Mouse (Mus musculus) MEL (cell line): ENCODE data around the gene Noxa1. TPM values are rescaled to one million over a fixed set of nuclear protein-coding genes. Genes with fewer than 3 reads are reported as not detected.

Experiments
- DNase-seq: peaks from one replicate; pipeline ENCODE4 v3.0.0; 2011; ENCODE audit warnings: low read depth, low spot score
- H3K27ac ChIP-seq: 2 replicates; pipeline ENCODE4 v1.5.1; 2012; ENCODE audit warnings: low read depth, mild to moderate bottlenecking, control low read depth, low read length, moderate library complexity; ENCODE audit not compliant: control insufficient read depth
- H3K27me3 ChIP-seq, 2 experiments: fragments of 150-350 bp in 1 of 2; sonication (generic) in 1 of 2; 2 replicates each; pipeline ENCODE4 v1.6.1; 2012; ENCODE audit warnings: low read length in 2 of 2, mild to moderate bottlenecking in 2 of 2, improper control_type of control experiment in 1 of 2, moderate library complexity in 1 of 2; ENCODE audit not compliant: insufficient read depth in 2 of 2, control insufficient read depth in 1 of 2
- H3K36me3 ChIP-seq, 2 experiments: 2 replicates each; pipeline ENCODE4 v1.6.1; 2012 to 2014; ENCODE audit warnings: low read length in 2 of 2, improper control_type of control experiment in 1 of 2, inconsistent platforms in 1 of 2, mild to moderate bottlenecking in 1 of 2; ENCODE audit not compliant: insufficient read depth in 2 of 2, control insufficient read depth in 1 of 2
- H3K4me1 ChIP-seq, 2 experiments: fragments of 150-350 bp in 1 of 2; sonication (generic) in 1 of 2; 2 replicates each; pipeline ENCODE4 v1.6.1; 2012; ENCODE audit warnings: low read length in 2 of 2, improper control_type of control experiment in 1 of 2, mild to moderate bottlenecking in 1 of 2; ENCODE audit not compliant: insufficient read depth in 2 of 2, control insufficient read depth in 1 of 2
- H3K4me3 ChIP-seq, 2 experiments: fragments of 150-350 bp in 1 of 2; sonication (generic) in 1 of 2; 2 replicates each; pipeline ENCODE4 v1.5.1; 2012; ENCODE audit warnings: low read depth in 2 of 2, low read length in 2 of 2, mild to moderate bottlenecking in 2 of 2, moderate library complexity in 2 of 2, control low read depth in 1 of 2, improper control_type of control experiment in 1 of 2; ENCODE audit not compliant: control insufficient read depth in 1 of 2, insufficient read depth in 1 of 2
- H3K79me2 ChIP-seq: 2 replicates; pipeline ENCODE4 v1.6.1; 2012; ENCODE audit warnings: mild to moderate bottlenecking, low read length, moderate library complexity; ENCODE audit not compliant: control insufficient read depth, poor library complexity, insufficient read depth
- H3K9ac ChIP-seq: 2 replicates; pipeline ENCODE4 v1.6.1; 2012; ENCODE audit warnings: low read depth, mild to moderate bottlenecking, control low read depth, low read length, moderate library complexity; ENCODE audit not compliant: control insufficient read depth, poor library complexity, severe bottlenecking
- H3K9me3 ChIP-seq: fragments of 150-350 bp; sonication (generic); replicated peaks from 2 replicates; pipeline ENCODE4 v1.6.1; 2012; ENCODE audit warnings: mild to moderate bottlenecking, low read length, improper control_type of control experiment, moderate library complexity; ENCODE audit not compliant: insufficient read depth
- BHLHE40 ChIP-seq: IDR thresholded peaks from 2 replicates; pipeline ENCODE4 v1.6.1; 2012; ENCODE audit warnings: low read depth, mild to moderate bottlenecking, inconsistent platforms, low read length, improper control_type of control experiment, borderline replicate concordance
- CHD2 ChIP-seq: IDR thresholded peaks from 2 replicates; pipeline ENCODE4 v1.6.1; 2011; ENCODE audit warnings: low read length, improper control_type of control experiment
- CTCF ChIP-seq, 3 experiments: IDR thresholded peaks in 2 of 3; conservative IDR thresholded peaks in 1 of 3; 2 replicates each; pipeline ENCODE4 v1.5.1; 2011 to 2012; ENCODE audit warnings: low read length in 3 of 3, low read depth in 2 of 3, mild to moderate bottlenecking in 2 of 3, improper control_type of control experiment in 1 of 3, inconsistent platforms in 1 of 3, mixed read lengths in 1 of 3, moderate library complexity in 1 of 3; ENCODE audit not compliant: control insufficient read depth in 1 of 3, insufficient read depth in 1 of 3, poor library complexity in 1 of 3, severe bottlenecking in 1 of 3
- E2F4 ChIP-seq: IDR thresholded peaks from 2 replicates; pipeline ENCODE4 v1.6.1; 2011; ENCODE audit warnings: low read depth, low read length, improper control_type of control experiment, borderline replicate concordance
- EP300 ChIP-seq, 2 experiments: IDR thresholded peaks; 2 replicates each; pipeline ENCODE4 v1.6.1; 2011; ENCODE audit warnings: improper control_type of control experiment in 2 of 2, low read length in 2 of 2, low read depth in 1 of 2, mild to moderate bottlenecking in 1 of 2
- ETS1 ChIP-seq: IDR thresholded peaks from 2 replicates; pipeline ENCODE4 v1.6.1; 2012; ENCODE audit warnings: low read depth, mild to moderate bottlenecking, inconsistent platforms, low read length, improper control_type of control experiment, moderate library complexity
- GABPA ChIP-seq: IDR thresholded peaks from 2 replicates; pipeline ENCODE4 v1.6.1; 2012; ENCODE audit warnings: low read depth, mild to moderate bottlenecking, inconsistent platforms, low read length, improper control_type of control experiment, moderate library complexity
- GATA1 ChIP-seq: IDR thresholded peaks from 2 replicates; pipeline ENCODE4 v1.6.1; 2011; ENCODE audit warnings: low read depth, low read length, improper control_type of control experiment
- HCFC1 ChIP-seq: IDR thresholded peaks from 2 replicates; pipeline ENCODE4 v1.6.1; 2012; ENCODE audit warnings: low read depth, mild to moderate bottlenecking, inconsistent platforms, low read length, improper control_type of control experiment, moderate library complexity
- JUND ChIP-seq: IDR thresholded peaks from 2 replicates; pipeline ENCODE4 v1.6.1; 2011; ENCODE audit warnings: low read depth, mild to moderate bottlenecking, improper control_type of control experiment, low read length
- KAT2A ChIP-seq: conservative IDR thresholded peaks from 2 replicates; pipeline ENCODE4 v1.6.1; 2012; ENCODE audit warnings: low read depth, low read length, improper control_type of control experiment, inconsistent platforms
- MAFK ChIP-seq: IDR thresholded peaks from 2 replicates; pipeline ENCODE4 v1.6.1; 2011; ENCODE audit warnings: low read depth, mild to moderate bottlenecking, low read length, improper control_type of control experiment, borderline replicate concordance
- MAX ChIP-seq: IDR thresholded peaks from 2 replicates; pipeline ENCODE4 v1.6.1; 2011; ENCODE audit warnings: low read length, improper control_type of control experiment
- MXI1 ChIP-seq: IDR thresholded peaks from 2 replicates; pipeline ENCODE4 v1.6.1; 2011; ENCODE audit warnings: mild to moderate bottlenecking, low read depth, low read length, improper control_type of control experiment
- MYB ChIP-seq: IDR thresholded peaks from 2 replicates; pipeline ENCODE4 v1.6.1; 2011; ENCODE audit warnings: mild to moderate bottlenecking, low read depth, low read length, improper control_type of control experiment
- MYC ChIP-seq: IDR thresholded peaks from 2 replicates; pipeline ENCODE4 v1.6.1; 2011; ENCODE audit warnings: low read depth, mild to moderate bottlenecking, low read length, improper control_type of control experiment, moderate library complexity
- POLR2A ChIP-seq, 2 experiments: IDR thresholded peaks; 2 replicates each; pipeline ENCODE4 v1.6.1; 2011 to 2012; ENCODE audit warnings: low read length in 2 of 2, mild to moderate bottlenecking in 2 of 2, control low read depth in 1 of 2, improper control_type of control experiment in 1 of 2, low read depth in 1 of 2, moderate library complexity in 1 of 2; ENCODE audit not compliant: control insufficient read depth in 1 of 2, insufficient read depth in 1 of 2, poor library complexity in 1 of 2
- POLR2AphosphoS2 ChIP-seq: IDR thresholded peaks from 2 replicates; pipeline ENCODE4 v1.6.1; 2011; ENCODE audit warnings: low read length, improper control_type of control experiment
- POLR2AphosphoS5 ChIP-seq: IDR thresholded peaks from 2 replicates; pipeline ENCODE4 v1.6.1; 2012; ENCODE audit warnings: low read depth, borderline replicate concordance, mild to moderate bottlenecking, inconsistent platforms, low read length, moderate library complexity, mixed read lengths
- RCOR1 ChIP-seq: IDR thresholded peaks from 2 replicates; pipeline ENCODE4 v1.6.1; 2012; ENCODE audit warnings: low read depth, mild to moderate bottlenecking, inconsistent platforms, low read length, improper control_type of control experiment
- SIN3A ChIP-seq: IDR thresholded peaks from 2 replicates; pipeline ENCODE4 v1.6.1; 2012; ENCODE audit warnings: low read length, improper control_type of control experiment, inconsistent platforms
- SMC3 ChIP-seq: IDR thresholded peaks from 2 replicates; pipeline ENCODE4 v1.6.1; 2011; ENCODE audit warnings: low read depth, low read length, improper control_type of control experiment
- TAL1 ChIP-seq: IDR thresholded peaks from 2 replicates; pipeline ENCODE4 v1.6.1; 2012; ENCODE audit warnings: mild to moderate bottlenecking, inconsistent platforms, low read length, moderate library complexity, mixed read lengths
- TCF12 ChIP-seq: IDR thresholded peaks from 2 replicates; pipeline ENCODE4 v1.6.1; 2014; ENCODE audit warnings: low read depth, mild to moderate bottlenecking, inconsistent platforms, low read length, improper control_type of control experiment, moderate library complexity
- UBTF ChIP-seq: IDR thresholded peaks from 2 replicates; pipeline ENCODE4 v1.6.1; 2012; ENCODE audit warnings: low read depth, mild to moderate bottlenecking, inconsistent platforms, low read length, improper control_type of control experiment, moderate library complexity, borderline replicate concordance; ENCODE audit not compliant: insufficient read depth
- USF1 ChIP-seq: IDR thresholded peaks from 2 replicates; pipeline ENCODE4 v1.6.1; 2014; ENCODE audit warnings: low read depth, mild to moderate bottlenecking, inconsistent platforms, low read length, improper control_type of control experiment, moderate library complexity
- USF2 ChIP-seq, 2 experiments: IDR thresholded peaks; 2 replicates each; pipeline ENCODE4 v1.6.1; 2011 to 2012; ENCODE audit warnings: improper control_type of control experiment in 2 of 2, low read length in 2 of 2, borderline replicate concordance in 1 of 2, inconsistent platforms in 1 of 2, low read depth in 1 of 2, mild to moderate bottlenecking in 1 of 2; ENCODE audit not compliant: insufficient read depth in 1 of 2
- ZC3H11A ChIP-seq: IDR thresholded peaks from 2 replicates; pipeline ENCODE4 v1.6.1; 2012; ENCODE audit warnings: low read depth, mild to moderate bottlenecking, inconsistent platforms, low read length, improper control_type of control experiment
- ZMIZ1 ChIP-seq: IDR thresholded peaks from 2 replicates; pipeline ENCODE4 v1.6.1; 2012; ENCODE audit warnings: low read depth, mild to moderate bottlenecking, inconsistent platforms, low read length, improper control_type of control experiment, moderate library complexity
- ZNF384 ChIP-seq: IDR thresholded peaks from 2 replicates; pipeline ENCODE4 v1.6.1; 2012; ENCODE audit warnings: low read depth, mild to moderate bottlenecking, inconsistent platforms, low read length, improper control_type of control experiment
- polyA plus RNA-seq, 2 experiments: library from polyadenylated mRNA; stranded (reverse) in 1 of 2; unstranded in 1 of 2; fragments of >175 nt in 1 of 2; fragments of >200 nt in 1 of 2; gene quantifications; 2 replicates each; pipeline versions ENCODE4 v1.2.1 to v1.2.4; 2012; ENCODE audit warnings: low replicate concordance in 2 of 2, low read depth in 1 of 2; ENCODE audit not compliant: insufficient read length in 2 of 2, insufficient read depth in 1 of 2, missing spikeins in 1 of 2
- total RNA-seq: library from RNA; depleted of rRNA; stranded (reverse); fragments of 300-350 nt; gene quantifications from 2 replicates; pipeline ENCODE4 v1.2.3, GENCODE M21; 2012

Noxa1 gene
- total and polyA plus RNA-seq, 3 experiments: 0.08 to 0.10 TPM; not detected in 1

- Histone ChIP-seq H3K27ac (no peak overlapping the region), H3K36me3 (peaks cover 0 to 3% of the 10 kb centered on the region in 2 experiments; a peak in 1 of 4 replicates), H3K9ac (no peak overlapping the region), H3K9me3 (no peaks in the 10 kb centered on the region), H3K4me3 (no peak overlapping the region)
- TF ChIP-seq USF2 (IDR thresholded peaks at IDR 0.05; ENCODE audit: borderline replicate concordance in 1 of 2, insufficient read depth in 1 of 2, low read depth in 1 of 2, low read length in 2 of 2) (no peak), POLR2AphosphoS5 (no peak), MAFK (no peak), GABPA (no peak), MYC (no peak), CTCF (IDR thresholded peaks at IDR 0.05 in 2 of 3, conservative IDR thresholded peaks at IDR 0.05 in 1 of 3; ENCODE audit: control insufficient read depth in 1 of 3, insufficient read depth in 1 of 3, low read depth in 2 of 3, low read length in 3 of 3, poor library complexity in 1 of 3, severe bottlenecking in 1 of 3) (no peak), GATA1 (no peak), USF1 (no peak), BHLHE40 (no peak), ZMIZ1 (no peak), SMC3 (no peak), MYB (no peak), TAL1 (no peak)
- TF ChIP-seq, all 39 proteins: peak for 0
- H3K79me2 ChIP-seq: no peaks in the 10 kb centered on the region
- peaks cover 3 to 10% of the 10 kb centered on the region in 2 experiments; a peak in 2 of 4 replicates for H3K4me1 ChIP-seq
- no peaks in the 10 kb centered on the region for H3K27me3 ChIP-seq
- DNase-seq: peak; percentile 26
These were observed 29.4 kb downstream of the Noxa1 start for GRCm38 (mm10) chr2:25065537-25065936.

GRCm38 (mm10) chr2:25064285-25064684 lies 30.7 kb downstream of the Noxa1 start:
- H3K27me3 ChIP-seq: no peaks in the 10 kb centered on the region
- peaks cover 0 to under 1% of the 10 kb centered on the region in 2 experiments; a peak in 1 of 4 replicates for H3K36me3 ChIP-seq
- H3K9ac ChIP-seq: no peak overlapping the region
- H3K27ac ChIP-seq: no peak overlapping the region
- TF ChIP-seq GATA1 (peak; percentile 56; the same call in 1 of the 2 replicates), ZC3H11A (no peak), EP300 (IDR thresholded peaks at IDR 0.05; ENCODE audit: low read depth in 1 of 2, low read length in 2 of 2) (peak; percentile 41 to 51), RCOR1 (no peak), CHD2 (no peak), POLR2A (IDR thresholded peaks at IDR 0.05; ENCODE audit: control insufficient read depth in 1 of 2, insufficient read depth in 1 of 2, low read depth in 1 of 2, low read length in 2 of 2, poor library complexity in 1 of 2) (no peak), POLR2AphosphoS2 (no peak), TCF12 (peak; percentile 64; the same call in 1 of the 2 replicates), BHLHE40 (no peak), JUND (no peak), MXI1 (no peak), UBTF (no peak), TAL1 (no peak), USF1 (no peak), ZMIZ1 (no peak), E2F4 (no peak), ZNF384 (peak; percentile 36; the same call in 1 of the 2 replicates), HCFC1 (no peak), ETS1 (no peak), SMC3 (no peak), SIN3A (no peak), MAX (no peak), USF2 (IDR thresholded peaks at IDR 0.05; ENCODE audit: borderline replicate concordance in 1 of 2, insufficient read depth in 1 of 2, low read depth in 1 of 2, low read length in 2 of 2) (no peak), MYB (no peak), KAT2A (no peak)
- H3K4me1 ChIP-seq: peaks cover 0 to 7% of the 10 kb centered on the region in 2 experiments; a peak in 2 of 4 replicates
- H3K4me3 ChIP-seq: no peak overlapping the region
- no peaks in the 10 kb centered on the region for H3K9me3 ChIP-seq
- DNase-seq: peak; percentile 24
- H3K79me2 ChIP-seq: no peaks in the 10 kb centered on the region
